Mouse (Mus musculus) right cerebral cortex, postnatal 4 days (tissue): ENCODE results near the gene Atf6.

Source experiments
- DNase-seq: peaks from one replicate; pipeline ENCODE4 v3.0.0-alpha.2; 2022

Atf6 gene

DNA sequence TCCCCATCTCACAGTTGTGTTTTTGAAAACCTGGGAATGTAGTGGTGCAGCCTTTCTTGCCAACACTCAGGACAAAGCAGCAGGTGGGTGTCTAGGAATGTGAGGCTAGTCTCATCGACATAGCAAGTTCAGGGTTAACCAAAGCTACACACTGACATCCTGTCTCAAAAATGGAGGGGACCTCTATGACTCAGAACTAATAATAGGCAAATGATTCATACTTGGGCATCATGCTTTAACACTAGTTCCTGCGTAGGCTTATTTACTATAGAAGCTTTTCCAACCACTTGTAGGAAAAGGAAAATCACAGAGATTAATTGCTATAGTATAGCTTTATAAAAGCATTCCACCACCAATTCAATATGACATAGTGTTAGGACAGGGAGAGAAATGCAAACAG lies 100.6 kb downstream of the Atf6 start:
- DNase-seq, result no peak

DNA sequence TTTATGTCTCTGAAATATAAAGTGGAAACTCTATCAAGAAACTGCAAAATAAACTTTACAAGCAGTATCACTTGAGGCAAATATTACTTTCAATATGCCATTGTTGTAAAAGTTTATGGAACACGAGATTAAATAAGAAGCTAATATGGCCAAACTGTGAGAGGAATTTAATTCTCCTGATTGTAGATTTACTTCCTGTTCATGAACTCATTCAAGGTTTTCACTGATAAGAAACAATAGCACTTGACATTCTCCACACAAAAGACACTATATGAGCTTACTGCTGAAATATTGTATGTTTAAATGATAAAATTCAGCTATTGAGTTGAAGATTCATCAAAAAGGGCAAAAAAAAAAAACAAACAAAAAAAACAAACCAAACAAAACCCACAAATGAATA lies 102.8 kb downstream of the Atf6 start:
- no peak for DNase-seq

DNA sequence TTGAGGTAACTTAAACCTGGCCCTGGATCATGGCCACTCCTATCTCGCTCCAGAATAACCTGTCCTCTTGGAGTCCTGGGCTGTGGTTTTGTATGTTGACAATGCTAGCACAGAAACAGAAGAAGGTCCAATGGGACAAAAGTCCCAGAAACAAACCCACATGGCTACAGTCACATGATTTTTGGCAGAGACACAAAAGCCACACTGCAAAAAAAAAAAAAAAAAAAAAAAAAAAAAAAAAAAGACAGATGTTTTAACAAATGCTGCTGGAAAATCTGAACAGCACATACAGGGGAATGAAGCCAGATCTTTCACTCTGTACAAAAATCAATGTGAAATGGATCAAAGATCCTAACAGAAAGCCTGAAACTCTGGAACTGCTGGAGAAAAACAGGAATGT lies 105.9 kb downstream of the Atf6 start:
- DNase-seq, result no peak

DNA sequence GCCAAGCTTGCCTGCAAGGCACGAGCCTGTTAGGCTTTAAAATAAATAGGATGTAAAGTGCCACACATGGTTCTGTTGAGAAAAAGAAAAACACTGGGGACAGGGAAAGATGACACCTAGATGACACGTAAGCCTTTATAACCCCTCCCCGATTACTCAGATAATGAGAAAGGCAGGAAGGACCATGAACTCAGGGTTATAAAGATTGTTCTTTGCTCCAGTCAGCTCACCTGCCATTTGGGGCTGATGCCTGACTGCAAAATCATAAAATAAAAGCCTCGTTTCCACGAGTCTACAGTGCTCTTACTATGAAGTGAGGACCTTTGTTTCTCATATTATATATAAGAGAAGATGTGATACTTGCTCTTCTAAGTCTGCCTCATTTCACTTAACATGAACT lies 114.0 kb downstream of the Atf6 start:
- DNase-seq, result no peak

DNA sequence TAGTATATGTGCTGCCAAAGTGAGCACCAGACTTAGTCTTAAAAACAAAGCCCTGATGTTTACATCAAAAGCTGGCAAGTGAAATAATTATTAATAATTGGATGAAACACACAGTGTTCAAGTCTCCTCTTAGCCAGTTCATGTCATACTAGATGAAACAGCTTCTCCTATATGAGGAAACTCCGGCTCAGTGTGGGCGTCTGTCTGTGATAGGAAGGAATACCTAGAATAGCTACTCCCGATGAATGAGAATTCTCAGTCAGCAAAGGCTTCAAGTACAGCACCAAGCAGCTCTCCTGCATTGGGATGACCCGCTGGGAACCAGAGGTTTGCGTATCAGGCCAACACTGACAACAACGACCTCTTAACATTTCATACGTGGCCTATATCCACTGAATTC lies 115.8 kb downstream of the Atf6 start:
- DNase-seq, result no peak

DNA sequence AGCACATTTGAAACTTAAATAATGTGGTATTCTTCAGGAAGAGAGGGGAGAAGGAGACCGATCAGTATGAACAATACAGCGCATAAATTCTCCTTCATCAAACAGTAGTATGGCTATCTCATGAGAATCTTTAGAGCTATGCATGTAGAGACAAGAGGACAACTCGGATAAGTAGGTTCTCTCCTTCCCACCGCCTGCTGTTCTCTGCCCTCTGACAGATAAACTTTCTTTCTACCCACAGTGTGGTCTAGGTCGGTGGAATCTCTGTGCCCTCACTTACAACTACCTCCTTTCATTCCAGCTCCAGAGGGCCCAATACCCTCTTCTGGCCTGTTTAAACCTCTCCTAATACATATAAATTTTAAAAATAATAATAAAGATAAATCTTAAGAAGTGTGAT lies 121.0 kb downstream of the Atf6 start:
- DNase-seq, result no peak

DNA sequence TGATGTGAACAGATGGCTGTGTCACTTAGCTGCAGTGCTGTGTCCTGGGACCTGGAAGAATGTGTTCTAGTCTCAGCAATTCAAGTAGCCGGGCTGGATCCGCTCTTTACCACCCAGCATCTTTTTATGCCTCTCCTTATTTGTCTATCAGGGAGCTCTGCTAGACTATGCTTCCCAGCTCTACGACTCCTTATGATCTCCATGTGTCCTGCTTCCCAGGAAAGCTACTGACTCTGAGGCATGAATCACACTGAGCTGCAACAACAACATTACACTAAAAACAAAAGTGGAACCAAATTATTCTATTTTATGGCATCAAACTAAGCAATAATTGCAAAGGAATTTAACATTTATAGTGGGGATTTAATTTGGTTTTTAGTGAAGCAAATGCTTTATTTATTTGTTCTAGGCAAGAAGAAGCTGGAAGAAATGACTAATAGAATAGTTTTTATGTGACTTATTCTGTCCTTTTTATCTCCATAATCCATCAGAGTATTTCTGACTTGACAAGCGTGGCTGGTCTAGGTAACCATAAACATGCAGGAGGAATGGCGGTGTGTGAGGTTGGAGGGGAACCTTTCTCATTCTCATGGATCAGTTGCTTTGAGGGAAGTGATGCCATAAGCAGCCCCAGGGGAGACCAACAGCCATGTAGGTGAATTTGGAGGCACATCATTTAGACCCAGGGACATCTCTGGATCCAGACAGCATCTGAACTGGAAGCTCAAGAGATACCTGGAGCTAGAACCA lies 125.9 kb downstream of the Atf6 start:
- DNase-seq, result no peak

DNA sequence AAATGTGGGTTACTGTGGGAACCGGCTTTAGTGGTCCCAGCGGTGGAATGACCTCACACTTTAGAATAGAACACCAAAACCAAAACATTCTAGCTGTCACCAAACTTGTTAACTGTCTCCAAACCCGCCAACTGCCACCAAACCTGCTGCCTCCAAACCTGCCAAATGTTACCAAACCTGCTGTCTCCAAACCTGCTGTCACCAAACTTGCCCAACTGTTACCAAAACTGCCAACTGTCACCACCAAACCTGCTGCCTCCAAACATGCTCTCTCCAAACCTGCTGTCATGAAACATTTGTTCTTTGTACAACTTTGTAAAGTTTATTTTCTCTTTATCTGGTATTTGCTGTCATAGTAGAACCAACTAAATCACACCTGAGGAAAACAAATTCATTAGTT lies 132.7 kb downstream of the Atf6 start:
- DNase-seq, result no peak

DNA sequence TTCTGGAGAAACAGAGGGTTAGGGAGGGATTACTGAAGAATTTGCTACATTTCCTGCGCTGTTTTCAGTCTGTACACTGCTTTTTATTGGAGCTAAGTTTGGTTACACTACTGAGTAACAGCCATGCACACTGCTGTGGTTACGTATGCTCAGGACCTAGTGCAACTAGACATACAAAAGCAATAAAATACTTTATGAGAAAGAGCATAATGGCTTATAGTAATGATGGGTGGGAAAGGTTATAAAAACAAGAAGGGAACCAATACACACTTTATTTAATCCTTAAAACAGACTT lies 135.0 kb downstream of the Atf6 start:
- no peak for DNase-seq

DNA sequence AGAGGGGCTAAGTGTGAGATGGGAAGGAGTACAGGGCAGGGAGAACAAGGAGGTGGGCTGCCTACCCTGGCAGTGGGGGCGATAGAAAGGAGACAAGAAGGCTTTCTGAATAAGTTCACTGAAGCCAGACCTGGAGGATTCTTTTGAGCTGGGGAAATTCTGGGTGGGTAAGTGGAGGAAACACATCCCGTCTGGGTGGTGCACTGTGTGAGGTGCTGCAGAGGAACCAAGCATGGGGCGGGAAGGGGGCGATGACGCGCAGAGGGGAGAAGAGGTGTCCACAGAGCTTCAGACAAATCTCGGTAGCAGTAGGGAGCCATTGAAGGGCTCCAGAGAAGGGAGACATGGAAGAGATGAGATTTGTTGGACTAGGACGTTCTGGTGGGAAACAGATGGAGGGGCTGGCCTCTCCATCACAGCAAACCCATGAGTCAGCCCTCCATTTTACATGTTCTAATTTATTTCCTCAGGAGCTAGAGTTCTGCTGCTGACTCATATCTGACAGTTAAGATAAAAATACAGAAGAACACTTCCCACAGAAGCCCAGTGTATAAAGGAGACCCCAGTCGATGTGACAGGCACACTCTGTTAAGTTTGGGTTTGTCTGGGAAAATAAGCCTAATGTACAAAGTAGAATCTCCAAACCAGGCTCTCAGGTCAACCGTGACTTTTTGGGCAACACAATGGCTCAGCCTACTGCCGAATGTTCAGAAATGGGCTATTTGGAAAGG lies 135.5 kb downstream of the Atf6 start:
- DNase-seq, result no peak

DNA sequence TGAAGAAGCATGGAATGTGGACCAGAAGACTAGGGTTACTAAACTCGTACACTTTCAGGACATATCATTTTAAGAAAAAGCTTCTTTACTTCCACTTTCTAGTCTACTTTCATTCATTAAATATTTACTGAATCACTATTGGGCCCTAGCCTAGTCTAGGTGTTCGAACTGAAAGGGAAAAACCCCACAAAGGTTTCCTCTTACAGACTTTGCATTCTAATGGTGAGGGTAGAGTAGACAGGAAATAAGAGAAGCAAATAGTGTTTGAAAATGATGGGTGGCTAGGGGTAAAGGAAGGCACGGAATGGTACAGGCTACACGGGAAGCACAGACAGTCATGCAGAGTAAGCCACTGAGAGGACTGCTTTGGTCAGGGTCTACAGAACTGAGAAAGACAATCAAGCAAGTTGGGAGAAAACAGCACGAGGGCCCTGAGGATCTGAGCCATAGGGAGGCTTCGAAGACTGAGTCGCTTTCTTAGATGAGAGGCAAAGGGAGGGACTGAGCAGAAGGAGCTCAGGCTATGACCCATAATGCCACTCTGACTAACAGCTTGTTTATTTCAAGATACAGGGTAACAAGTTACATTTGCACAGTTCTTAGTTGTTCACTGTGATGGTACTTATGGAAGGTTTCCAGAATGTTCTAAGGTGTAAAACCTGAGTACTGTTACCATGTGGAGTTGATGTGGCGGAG lies 138.2 kb downstream of the Atf6 start:
- DNase-seq, result no peak

DNA sequence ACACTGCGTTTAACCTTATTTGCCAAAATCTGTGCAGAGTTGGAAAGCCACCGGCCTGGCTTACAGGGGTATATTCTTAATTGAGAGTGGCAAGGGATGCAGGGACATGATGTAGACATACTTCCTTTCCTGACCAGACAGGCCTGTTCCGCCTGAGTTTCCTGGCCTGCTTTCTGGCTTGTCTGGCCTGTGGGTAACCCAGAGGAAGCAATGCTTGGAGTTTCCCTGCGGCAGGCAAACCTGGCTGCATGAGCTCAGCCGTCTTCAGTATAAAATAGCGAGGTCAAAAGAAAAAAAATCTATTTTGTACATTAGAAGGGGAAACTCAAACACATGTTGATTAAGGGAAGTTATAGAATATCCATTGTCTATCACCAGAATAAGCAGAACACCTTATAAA lies 139.0 kb downstream of the Atf6 start:
- no peak for DNase-seq

DNA sequence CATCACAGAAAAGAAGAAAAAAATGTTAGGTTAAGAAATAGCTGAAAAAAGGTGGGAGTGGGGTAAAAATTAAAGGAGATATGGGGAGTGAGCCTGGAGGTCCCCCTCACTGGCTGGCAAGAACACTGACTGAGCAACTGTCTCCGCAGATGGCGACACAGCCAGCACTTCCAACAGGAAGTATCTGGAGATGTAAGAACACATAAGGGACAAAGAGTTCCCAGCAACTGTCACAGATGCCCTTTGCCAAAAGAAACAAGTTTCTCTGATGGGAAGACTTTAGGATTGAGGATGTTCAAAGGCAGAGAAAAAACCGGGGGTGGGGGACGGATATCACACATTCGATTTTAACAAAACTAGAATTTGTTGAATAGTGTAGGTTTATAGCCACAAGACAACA lies 146.0 kb downstream of the Atf6 start:
- no peak for DNase-seq

DNA sequence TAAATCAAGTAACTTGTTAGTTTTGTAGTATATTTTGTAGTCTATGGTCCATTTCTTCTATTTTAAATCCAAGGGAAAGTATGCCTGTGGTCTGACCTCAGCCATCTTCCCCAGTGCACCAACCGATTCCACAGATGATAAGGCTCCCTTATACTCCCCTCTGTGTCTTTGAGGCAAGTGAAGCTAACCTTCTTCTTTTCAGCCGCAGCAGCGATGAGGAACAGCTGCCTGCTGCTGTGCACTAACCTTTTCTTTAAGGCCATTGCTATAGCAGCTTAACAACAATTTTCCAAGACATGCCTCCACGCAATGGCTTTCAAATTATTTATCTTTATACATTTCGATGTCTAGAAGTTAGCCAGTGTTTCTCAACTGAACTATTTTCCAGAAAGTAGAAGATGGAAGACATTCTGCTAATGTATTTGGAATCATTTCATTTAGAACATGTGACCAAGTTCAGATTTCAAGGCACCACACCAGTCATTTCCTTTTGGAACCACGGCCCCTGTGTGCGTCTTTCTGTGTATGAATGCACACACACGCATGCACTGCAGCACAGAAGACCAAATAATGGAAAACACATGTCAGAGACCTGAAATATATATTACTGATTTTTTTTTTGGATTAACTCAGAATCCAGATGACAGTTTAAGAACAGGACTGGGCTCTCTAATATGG lies 149.3 kb downstream of the Atf6 start:
- no peak for DNase-seq

DNA sequence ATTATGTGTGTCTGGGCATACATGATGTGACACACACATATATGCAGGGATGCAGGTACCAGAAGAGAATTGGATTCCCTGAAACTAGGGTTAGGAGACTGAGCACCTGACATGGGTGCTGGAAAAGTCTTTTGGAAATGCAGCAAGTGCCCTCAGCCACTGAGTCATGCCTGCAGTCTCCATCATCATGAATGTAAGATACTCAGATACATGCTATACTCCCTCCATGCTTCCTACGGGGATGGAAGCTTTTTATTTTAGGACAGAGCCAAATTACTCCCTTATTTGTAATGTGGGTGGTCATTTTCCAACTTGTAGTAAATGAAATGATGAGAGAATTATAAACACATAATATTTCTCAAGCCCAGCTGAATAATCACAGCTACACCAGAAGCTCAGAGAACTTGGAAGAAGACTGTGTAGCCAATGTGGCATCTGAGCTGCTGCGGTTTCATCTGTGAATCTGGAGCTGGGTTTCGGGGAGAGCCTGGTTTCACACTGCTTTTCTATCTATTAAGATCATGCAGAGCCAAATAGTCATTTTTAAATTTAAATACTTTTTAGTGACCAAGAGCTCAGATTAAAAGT lies 150.2 kb downstream of the Atf6 start:
- no peak for DNase-seq

DNA sequence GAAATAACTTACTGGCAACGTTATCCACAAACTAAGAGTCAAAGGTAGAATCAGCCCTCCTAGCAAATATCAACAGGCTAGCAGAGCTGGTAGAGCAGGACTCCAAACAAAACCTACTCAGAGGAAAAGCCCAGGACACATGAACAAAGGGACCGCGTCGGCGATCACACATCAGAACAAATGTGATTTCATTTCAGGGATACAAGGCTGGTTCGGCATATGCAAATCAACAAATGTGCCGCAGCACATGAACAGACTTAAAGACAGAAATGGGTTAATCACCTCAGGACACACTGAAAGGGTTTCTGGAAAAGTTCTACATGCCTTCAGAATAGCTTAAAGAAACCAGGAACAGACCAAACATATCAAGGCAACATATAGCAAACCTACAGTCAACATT lies 155.8 kb downstream of the Atf6 start:
- no peak for DNase-seq

DNA sequence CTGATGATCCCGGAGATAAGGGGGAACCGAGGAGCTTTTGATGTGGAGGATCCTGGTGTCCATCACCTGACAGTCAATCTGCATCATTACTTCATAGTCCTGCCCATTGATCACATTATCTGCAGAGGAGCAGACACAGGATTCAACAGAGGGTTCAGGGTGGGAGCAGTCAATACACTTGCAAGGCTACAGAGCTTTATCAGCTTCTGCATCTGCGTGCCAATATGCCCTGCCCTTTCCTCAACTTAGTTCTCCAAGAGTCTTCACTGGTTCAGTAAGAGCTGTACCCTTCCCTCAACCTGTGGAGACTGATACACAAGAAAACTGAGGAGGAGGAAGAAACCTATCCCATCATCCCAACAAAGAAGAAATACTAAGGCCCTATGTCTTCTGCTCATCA lies 157.6 kb downstream of the Atf6 start:
- no peak for DNase-seq

DNA sequence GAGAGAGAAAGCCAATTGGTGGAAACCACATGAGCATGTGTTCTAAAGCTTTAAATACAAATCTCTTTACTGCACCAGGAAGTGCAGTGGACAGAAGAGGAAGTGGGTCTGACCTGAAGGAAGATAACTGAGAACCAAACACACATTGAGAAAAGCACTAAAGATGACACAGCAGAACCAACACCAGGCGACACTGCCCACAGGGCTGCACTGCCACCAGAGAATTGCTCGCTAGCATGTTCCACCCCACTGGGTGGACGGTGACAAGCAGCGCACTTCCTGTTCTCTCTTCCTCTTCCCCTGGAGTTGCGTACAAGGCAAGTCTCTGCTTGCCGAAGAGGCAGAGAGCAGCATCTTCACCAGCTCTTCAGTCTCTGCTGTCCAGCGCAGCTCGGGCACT lies 158.1 kb downstream of the Atf6 start:
- no peak for DNase-seq

DNA sequence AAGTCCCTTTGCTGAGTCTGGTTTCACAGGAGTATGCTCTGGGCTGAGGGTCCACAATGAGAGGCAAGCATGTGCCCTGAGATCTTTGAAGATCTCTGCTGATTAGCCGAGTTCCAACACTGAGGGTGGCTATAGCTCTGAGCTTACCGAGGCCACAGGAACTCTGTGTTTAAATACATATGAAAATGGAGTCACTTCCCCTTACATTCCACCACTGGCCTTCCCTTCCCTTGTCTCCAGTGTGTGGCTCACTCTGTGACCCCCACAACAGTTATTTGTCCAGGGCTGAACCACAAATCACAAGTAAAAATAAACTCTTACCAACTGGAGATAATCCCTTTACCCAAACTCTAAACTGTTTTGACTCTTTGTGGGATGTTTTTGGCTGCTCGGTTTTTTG lies 158.5 kb downstream of the Atf6 start:
- no peak for DNase-seq

DNA sequence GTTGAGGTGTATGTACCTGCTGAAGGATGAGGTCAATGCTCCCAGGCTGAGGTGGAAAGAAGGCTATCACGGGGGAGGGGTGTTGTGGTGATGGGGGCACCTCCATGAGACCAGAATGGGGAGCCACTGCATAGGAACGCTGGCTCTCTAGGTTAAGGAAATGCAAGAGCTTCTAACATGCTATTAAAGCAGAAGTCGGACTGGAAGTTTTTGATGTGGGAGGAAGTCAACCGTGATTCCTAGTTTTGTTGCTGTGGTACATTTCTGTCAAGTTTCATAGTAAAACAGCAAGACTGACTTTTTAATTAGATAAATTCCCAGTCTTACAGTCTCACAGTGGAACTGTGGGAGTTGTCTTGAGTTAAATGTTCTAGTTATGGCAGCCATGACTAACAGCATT lies 161.5 kb downstream of the Atf6 start:
- no peak for DNase-seq

DNA sequence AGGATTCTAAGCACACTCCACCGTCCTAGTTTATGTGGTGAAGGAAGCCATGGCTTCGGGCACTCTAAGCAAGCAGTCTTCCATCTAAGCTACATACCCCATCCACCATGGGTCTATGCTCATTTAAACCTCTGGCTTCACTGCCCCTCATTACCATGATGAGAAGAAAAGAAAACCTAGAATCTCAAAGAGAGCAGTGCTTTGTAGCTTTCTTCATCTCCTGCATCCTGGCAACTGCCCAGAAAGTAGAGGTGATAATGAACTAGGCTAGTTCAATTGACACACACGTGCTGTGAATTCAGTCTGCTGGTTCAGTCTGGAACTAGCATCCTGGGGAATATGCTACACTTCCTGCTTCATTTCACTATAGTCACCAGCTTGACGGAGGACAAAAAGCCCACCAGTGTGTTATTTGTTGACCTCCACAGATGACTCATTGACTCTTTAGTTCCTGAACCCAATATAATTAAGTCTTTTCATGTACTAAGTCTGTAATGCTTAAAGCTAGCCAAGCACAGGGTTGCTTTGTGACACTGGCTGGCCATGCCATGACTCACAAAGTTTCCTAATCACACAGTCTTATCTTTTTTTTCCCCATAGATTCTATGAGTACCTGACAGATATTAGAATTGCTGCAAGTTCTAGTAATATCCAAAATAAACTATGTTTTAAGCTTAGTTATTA lies 162.5 kb downstream of the Atf6 start:
- no peak for DNase-seq

DNA sequence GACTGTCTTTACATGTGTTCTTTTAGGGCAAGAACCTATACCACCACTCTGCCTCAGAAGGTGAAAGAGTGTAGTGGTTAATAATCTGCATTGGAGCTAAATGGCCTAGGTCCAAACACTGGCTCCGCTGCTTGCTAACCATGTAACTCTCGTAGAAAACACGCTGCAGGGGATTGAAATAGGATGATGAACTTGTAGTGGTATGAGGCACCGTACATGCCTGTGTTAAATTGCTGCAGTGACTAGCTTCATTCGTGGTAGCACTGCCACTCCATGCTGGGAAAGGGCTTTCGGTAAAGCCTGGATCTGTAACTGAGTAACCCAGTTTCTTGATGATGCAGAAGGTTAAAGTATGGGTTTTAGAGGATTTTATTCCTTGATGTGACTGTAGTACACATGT lies 163.5 kb downstream of the Atf6 start:
- DNase-seq, result no peak

DNA sequence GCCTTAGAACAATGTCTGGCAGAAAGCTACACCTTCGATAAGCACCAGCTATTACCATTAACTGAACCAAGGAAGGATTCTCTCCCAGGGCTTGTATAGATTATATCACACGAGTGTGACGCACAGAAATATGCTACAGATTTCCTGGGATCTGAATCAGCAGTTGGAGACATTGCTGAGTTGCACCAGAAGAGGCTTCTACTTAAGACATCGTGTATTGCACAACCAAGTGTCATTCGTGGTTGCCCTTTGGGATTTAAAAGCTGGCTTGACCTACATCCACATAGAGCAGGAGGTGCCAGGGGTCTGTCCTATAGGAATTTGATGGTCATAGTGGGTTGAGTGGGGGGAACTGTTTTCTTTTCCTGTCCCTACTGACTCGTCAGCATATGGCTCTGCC lies 164.6 kb downstream of the Atf6 start:
- DNase-seq, result no peak
